Mouse (Mus musculus) neural tube, embryonic 14.5 days (tissue): Measurements from ENCODE around the gene Gm49320. TPM values are rescaled to one million over a fixed set of nuclear protein-coding genes. Genes with fewer than 3 reads are reported as not detected.
"Not testable (repeated sequence)": the region's sequence is repeated elsewhere in the genome, so short reads cannot be mapped to it uniquely, and the experiment has no call there.

Experiments
- ATAC-seq: fragments of 200-750 bp; cut with Nextera tagmentation; 2 replicates; pipeline ENCODE4 v1.8.0; 2017; ENCODE audit warnings: low read depth, mild to moderate bottlenecking, moderate TSS enrichment, moderate library complexity
- H3K27ac ChIP-seq: fragments of 300-500 bp; sonication (generic); 2 replicates; pipeline ENCODE4 v1.5.1; 2014; ENCODE audit warnings: low read depth, mild to moderate bottlenecking, control low read depth, low read length, moderate library complexity, mixed read lengths
- H3K27me3 ChIP-seq: fragments of 300-500 bp; sonication (generic); 2 replicates; pipeline ENCODE4 v1.6.1; 2014; ENCODE audit warnings: low read length; ENCODE audit not compliant: control insufficient read depth, insufficient read depth
- H3K36me3 ChIP-seq: fragments of 300-500 bp; sonication (generic); 2 replicates; pipeline ENCODE4 v1.6.1; 2014; ENCODE audit warnings: low read length, mixed read lengths; ENCODE audit not compliant: control insufficient read depth, insufficient read depth
- H3K4me1 ChIP-seq: fragments of 300-500 bp; sonication (generic); 2 replicates; pipeline ENCODE4 v1.6.1; 2014; ENCODE audit warnings: low read length; ENCODE audit not compliant: control insufficient read depth, insufficient read depth
- H3K4me2 ChIP-seq: fragments of 300-500 bp; sonication (generic); 2 replicates; pipeline ENCODE4 v1.6.1; 2014; ENCODE audit warnings: mild to moderate bottlenecking, low read depth, low read length, control low read depth
- H3K4me3 ChIP-seq: fragments of 300-500 bp; sonication (generic); 2 replicates; pipeline ENCODE4 v1.5.1; 2014; ENCODE audit warnings: low read depth, low read length, control low read depth, mixed read lengths
- H3K9ac ChIP-seq: fragments of 300-500 bp; sonication (generic); replicated peaks from 2 replicates; pipeline ENCODE4 v1.6.1; 2014; ENCODE audit warnings: low read depth, mild to moderate bottlenecking, control low read depth, low read length, mixed read lengths
- H3K9me3 ChIP-seq: fragments of 300-500 bp; sonication (generic); 2 replicates; pipeline ENCODE4 v1.6.1; 2016; ENCODE audit warnings: low read length; ENCODE audit not compliant: control insufficient read depth
- WGBS: fragments of 180-500 bp; shearing (Covaris S2); extraction: QIAGEN DNeasy Blood & Tissue Kit; methylation state at CpG from one replicate; pipeline ENCODE4 v1.1.7; 2014; 5-methylcytosine and 5-hydroxymethylcytosine counted together
- polyA plus RNA-seq: library from polyadenylated mRNA; unstranded; fragments of >200 nt; fragmentation: Nextera tagmentation; extraction: Ambion mirVana; gene quantifications from 2 replicates; pipeline ENCODE4 v1.2.1, GENCODE M21; 2014

The Gm49320 gene
- polyA plus RNA-seq, 1 experiment from 2014 or later, result 1.3 TPM

- Histone ChIP-seq H3K4me1 (peaks cover 13% of the 10 kb centered on the region), H3K4me2 (peak overlapping the region; percentile 47), H3K9ac (peak overlapping the region; percentile 86; the same call in 1 of the 2 replicates), H3K36me3 (peaks cover 21% of the 10 kb centered on the region), H3K4me3 (peak overlapping the region; percentile 92), H3K9me3 (no peaks in the 10 kb centered on the region), H3K27me3 (no peaks in the 10 kb centered on the region), H3K27ac (peak overlapping the region; percentile 88)
- ATAC-seq, result 0 out of 2 replicates have a peak, but pooled peaks have one; percentile 0
- WGBS, result 45% methylated on average over 8 of the region's 8 CpGs
These were observed 13.6 kb downstream of the Gm49320 start for GRCm38 (mm10) chr8:4252116-4252760.

GRCm38 (mm10) chr8:4252934-4253841 lies 14.5 kb downstream of the Gm49320 start, which contains the start of gene Snapc2:
TSS of gene Snapc2 (plus strand) at chr8:4253080.
- Histone ChIP-seq H3K36me3 (peaks cover 17% of the 10 kb centered on the region), H3K4me2 (peak within 1 kb of the TSS; percentile 47), H3K4me1 (peaks cover 22% of the 10 kb centered on the region), H3K9ac (peak within 1 kb of the TSS; percentile 86), H3K27me3 (no peaks in the 10 kb centered on the region), H3K9me3 (no peaks in the 10 kb centered on the region), H3K4me3 (peak within 1 kb of the TSS; percentile 92), H3K27ac (peak within 1 kb of the TSS; percentile 88)
- under 1% methylated on average over 69 of the region's 69 CpGs for WGBS
- peak; percentile 89 for ATAC-seq

GRCm38 (mm10) chr8:4254001-4254400 lies 15.3 kb downstream of the Gm49320 start:
- H3K27ac ChIP-seq, result peak overlapping the region; percentile 88
- peaks cover 12% of the 10 kb centered on the region for H3K36me3 ChIP-seq
- no peaks in the 10 kb centered on the region for H3K9me3 ChIP-seq
- H3K4me2 ChIP-seq, result peak overlapping the region; percentile 47
- H3K4me1 ChIP-seq, result peaks cover 22% of the 10 kb centered on the region
- H3K9ac ChIP-seq, result peak overlapping the region; percentile 86; the same call in 1 of the 2 replicates
- H3K4me3 ChIP-seq, result peak overlapping the region; percentile 92
- no peaks in the 10 kb centered on the region for H3K27me3 ChIP-seq
- WGBS, result 64% methylated on average over 6 of the region's 6 CpGs
- ATAC-seq, result no peak

DNA sequence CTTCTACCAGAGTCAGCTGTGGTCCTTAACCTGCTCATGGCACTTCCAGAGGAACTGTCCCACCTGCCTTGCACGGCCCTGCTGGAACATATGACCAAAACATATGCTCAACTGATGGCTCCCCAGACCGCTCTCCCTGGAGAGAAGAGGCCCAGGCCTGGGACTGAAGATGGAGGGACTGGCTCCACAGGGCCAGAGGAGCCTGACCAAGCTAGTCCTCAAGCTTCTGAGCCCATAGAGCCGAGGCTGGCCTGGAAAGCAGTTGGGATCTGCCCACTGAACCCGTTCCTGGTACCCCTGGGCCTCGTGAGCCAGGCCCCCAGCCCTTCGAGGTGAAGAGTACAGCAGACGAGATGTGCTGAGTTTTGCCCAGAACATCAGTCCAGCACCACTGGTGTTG lies 16.8 kb downstream of the Gm49320 start:
- not testable (repeated sequence) for H3K27ac ChIP-seq, H3K9ac ChIP-seq, ATAC-seq, H3K27me3 ChIP-seq, H3K9me3 ChIP-seq, H3K4me3 ChIP-seq, H3K4me2 ChIP-seq
- Histone ChIP-seq H3K36me3 (peaks cover 11% of the 10 kb centered on the region), H3K4me1 (peaks cover 31% of the 10 kb centered on the region)
- 92% methylated on average over 7 of the region's 7 CpGs for WGBS

- Histone ChIP-seq H3K4me1 (peaks cover 31% of the 10 kb centered on the region), H3K27me3 (no peaks in the 10 kb centered on the region)
These were observed 18.2 kb downstream of the Gm49320 start for GRCm38 (mm10) chr8:4256911-4257310.

GRCm38 (mm10) chr8:4257350-4257749 lies 18.7 kb downstream of the Gm49320 start:
- 63% methylated on average over 4 of the region's 4 CpGs for WGBS
- Histone ChIP-seq H3K9ac (peak overlapping the region; percentile 97), H3K27me3 (no peaks in the 10 kb centered on the region), H3K27ac (peak overlapping the region; percentile 94), H3K9me3 (no peaks in the 10 kb centered on the region), H3K4me3 (peak overlapping the region; percentile 87), H3K36me3 (peaks cover 22% of the 10 kb centered on the region), H3K4me1 (peaks cover 31% of the 10 kb centered on the region), H3K4me2 (peak overlapping the region; percentile 65)
- ATAC-seq, result no peak

More at GRCm38 (mm10) chr8:4256911-4257310, 18.2 kb downstream of the Gm49320 start:
- H3K4me2 ChIP-seq, result peak overlapping the region; percentile 65
- H3K36me3 ChIP-seq, result peaks cover 20% of the 10 kb centered on the region
- H3K4me3 ChIP-seq, result peak overlapping the region; percentile 87; the same call in 1 of the 2 replicates
- no peak for ATAC-seq
- WGBS, result 48% methylated on average over 4 of the region's 4 CpGs
- H3K9ac ChIP-seq, result peak overlapping the region; percentile 97; the same call in 1 of the 2 replicates
- no peaks in the 10 kb centered on the region for H3K9me3 ChIP-seq
- H3K27ac ChIP-seq, result peak overlapping the region; percentile 39

GRCm38 (mm10) chr8:4258233-4258632 lies 19.6 kb downstream of the Gm49320 start:
- H3K4me3 ChIP-seq, result peak overlapping the region; percentile 87
- 3% methylated on average over 35 of the region's 35 CpGs for WGBS
- peak overlapping the region; percentile 94 for H3K27ac ChIP-seq
- H3K4me2 ChIP-seq, result peak overlapping the region; percentile 65
- H3K9ac ChIP-seq, result peak overlapping the region; percentile 97
- no peaks in the 10 kb centered on the region for H3K27me3 ChIP-seq
- H3K4me1 ChIP-seq, result peaks cover 31% of the 10 kb centered on the region
- H3K36me3 ChIP-seq, result peaks cover 25% of the 10 kb centered on the region
- peak; percentile 70 for ATAC-seq
- H3K9me3 ChIP-seq, result no peaks in the 10 kb centered on the region

DNA sequence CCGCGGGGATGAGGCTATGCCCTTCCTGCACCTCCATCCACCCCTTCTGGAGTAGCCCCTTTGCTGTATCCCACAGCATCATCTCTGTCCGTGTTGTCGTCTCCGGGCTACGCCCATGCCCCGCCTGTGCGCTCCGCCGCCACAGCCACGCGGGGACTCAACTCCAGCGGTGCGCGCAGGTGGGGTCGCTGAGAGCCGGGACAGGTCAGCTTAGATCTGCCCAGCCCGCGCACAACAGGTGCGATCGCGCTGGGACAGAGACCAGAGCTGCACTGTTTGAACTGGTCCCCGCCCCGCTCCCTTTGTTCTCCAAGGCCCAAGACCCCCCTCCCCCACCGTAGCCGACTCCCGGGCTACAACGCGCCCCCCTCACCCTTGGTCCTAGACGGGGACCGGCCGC lies 20.0 kb downstream of the Gm49320 start:
- no peaks in the 10 kb centered on the region for H3K9me3 ChIP-seq
- H3K27ac ChIP-seq, result peak overlapping the region; percentile 94
- peaks cover 25% of the 10 kb centered on the region for H3K36me3 ChIP-seq
- peak overlapping the region; percentile 87 for H3K4me3 ChIP-seq
- 0% methylated on average over 31 of the region's 32 CpGs for WGBS
- H3K4me2 ChIP-seq, result peak overlapping the region; percentile 65
- ATAC-seq, result peak; percentile 69
- peak overlapping the region; percentile 97 for H3K9ac ChIP-seq
- H3K27me3 ChIP-seq, result no peaks in the 10 kb centered on the region
- peaks cover 31% of the 10 kb centered on the region for H3K4me1 ChIP-seq
